Mouse (Mus musculus): ENCODE measurements around the gene AI854703. TPM values are rescaled to one million over a fixed set of nuclear protein-coding genes. Genes with fewer than 3 reads are reported as not detected.
A peak's percentile ranks its signal among the peaks of the same experiment; 100 is the strongest.
"Not testable (repeated sequence)": the region's sequence is repeated elsewhere in the genome, so short reads cannot be mapped to it uniquely, and the experiment has no call there.

AI854703 gene
- polyA plus RNA-seq, 1 experiment from 2014 or later = 4.6 TPM

DNA sequence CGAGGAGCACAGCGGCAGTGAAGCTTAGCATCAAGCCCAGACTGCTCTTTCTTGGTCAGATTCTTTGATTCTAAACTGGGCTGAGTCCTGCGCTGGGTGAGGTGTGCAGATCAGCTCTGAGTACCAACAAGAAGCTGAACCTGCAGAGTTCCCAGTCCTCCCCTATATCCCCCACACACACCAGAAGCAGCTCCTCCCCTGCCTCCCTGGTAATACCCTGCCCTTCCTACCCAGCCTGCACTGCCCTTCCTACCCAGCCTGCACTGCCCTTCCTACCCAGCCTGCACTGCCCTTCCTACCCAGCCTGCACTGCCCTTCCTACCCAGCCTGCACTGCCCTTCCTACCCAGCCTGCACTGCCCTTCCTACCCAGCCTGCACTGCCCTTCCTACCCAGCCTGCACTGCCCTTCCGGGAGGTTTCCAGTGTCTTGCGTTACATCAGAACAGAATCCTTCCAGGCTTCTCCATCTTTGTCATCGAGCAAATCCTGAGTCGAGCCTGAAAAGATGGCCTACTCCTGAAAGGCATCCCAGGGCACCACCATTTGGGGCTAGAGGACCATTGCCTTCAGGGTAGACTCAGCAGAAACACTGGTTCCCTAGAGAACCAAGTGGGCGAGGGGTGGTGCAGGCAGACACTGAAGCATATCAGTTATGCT lies 4.2 kb upstream of the AI854703 start:
- not testable (repeated sequence) for ATAC-seq (ENCODE audit: low FRiP score, low read depth); H3K9ac ChIP-seq; H3K27ac ChIP-seq; H3K4me3 ChIP-seq; H3K27me3 ChIP-seq (replicated peaks); H3K9me3 ChIP-seq; H3K4me1 ChIP-seq; H3K4me2 ChIP-seq (replicated peaks)
- H3K36me3 ChIP-seq = peaks cover 26% of the 10 kb centered on the region
- 88% methylated on average over 8 of the region's 8 CpGs for WGBS

DNA sequence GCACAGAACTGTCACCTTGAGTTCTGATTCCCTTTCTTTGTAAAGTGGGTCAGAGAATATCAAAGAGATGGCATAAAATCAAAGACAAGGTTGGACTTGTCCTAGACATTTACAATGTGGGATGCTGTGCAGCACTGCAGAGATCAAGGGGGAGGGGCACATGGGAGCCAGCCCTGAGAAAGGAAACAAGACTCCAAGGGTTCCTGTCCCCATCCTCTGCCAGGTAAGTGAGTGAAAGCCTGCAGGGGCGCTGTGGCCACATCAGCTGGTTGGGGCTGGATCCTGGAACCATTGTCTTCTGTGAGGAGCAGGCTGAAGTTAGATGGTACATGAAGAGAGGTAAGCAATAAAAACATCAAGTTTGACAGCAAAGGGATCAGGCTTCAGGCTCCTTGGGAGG lies 3.1 kb upstream of the AI854703 start:
- ATAC-seq (ENCODE audit: low FRiP score, low read depth) = no peak
- no peak overlapping the region for H3K4me3 ChIP-seq
- no peaks in the 10 kb centered on the region for H3K9me3 ChIP-seq
- no peak overlapping the region for H3K9ac ChIP-seq
- peaks cover 21% of the 10 kb centered on the region for H3K27me3 ChIP-seq (replicated peaks)
- peaks cover 26% of the 10 kb centered on the region for H3K36me3 ChIP-seq
- no peak overlapping the region for H3K27ac ChIP-seq
- 35% methylated on average over 1 of the region's 1 CpGs for WGBS
- H3K4me1 ChIP-seq = peaks cover 6% of the 10 kb centered on the region; the same call in 1 of the 2 replicates
- no peak overlapping the region for H3K4me2 ChIP-seq (replicated peaks)

DNA sequence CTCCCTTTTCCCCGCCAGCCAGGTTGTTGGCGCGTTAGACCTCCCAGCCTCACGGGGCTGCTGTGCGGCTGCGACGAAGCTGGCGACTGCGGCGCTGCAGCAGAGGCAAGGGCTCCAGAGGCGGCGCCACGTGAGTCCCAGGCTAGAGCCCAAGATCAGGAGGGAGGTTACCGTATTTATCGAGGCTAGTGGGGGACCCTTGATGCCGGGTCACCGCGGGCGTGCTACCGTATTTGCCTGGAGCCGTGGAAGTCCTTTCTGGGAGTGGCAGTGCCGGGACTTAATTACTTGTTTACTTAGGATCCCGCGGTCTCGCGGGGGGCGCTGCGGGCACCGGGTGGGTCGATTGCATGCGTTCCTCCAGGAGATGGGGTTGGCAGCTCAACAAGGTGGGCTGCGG lies 420 bp downstream of the AI854703 start:
- peak overlapping the region; percentile 35 for H3K4me3 ChIP-seq
- peak overlapping the region; percentile 78 for H3K4me2 ChIP-seq (replicated peaks)
- H3K27ac ChIP-seq = no peak overlapping the region
- H3K36me3 ChIP-seq = no peaks in the 10 kb centered on the region; the same call in 1 of the 2 replicates
- ATAC-seq (ENCODE audit: low FRiP score, low read depth) = no peak
- no peaks in the 10 kb centered on the region for H3K9me3 ChIP-seq
- peaks cover 15% of the 10 kb centered on the region for H3K4me1 ChIP-seq
- WGBS = 1% methylated on average over 32 of the region's 32 CpGs
- H3K9ac ChIP-seq = peak overlapping the region; percentile 52
- H3K27me3 ChIP-seq (replicated peaks) = peaks cover 42% of the 10 kb centered on the region

DNA sequence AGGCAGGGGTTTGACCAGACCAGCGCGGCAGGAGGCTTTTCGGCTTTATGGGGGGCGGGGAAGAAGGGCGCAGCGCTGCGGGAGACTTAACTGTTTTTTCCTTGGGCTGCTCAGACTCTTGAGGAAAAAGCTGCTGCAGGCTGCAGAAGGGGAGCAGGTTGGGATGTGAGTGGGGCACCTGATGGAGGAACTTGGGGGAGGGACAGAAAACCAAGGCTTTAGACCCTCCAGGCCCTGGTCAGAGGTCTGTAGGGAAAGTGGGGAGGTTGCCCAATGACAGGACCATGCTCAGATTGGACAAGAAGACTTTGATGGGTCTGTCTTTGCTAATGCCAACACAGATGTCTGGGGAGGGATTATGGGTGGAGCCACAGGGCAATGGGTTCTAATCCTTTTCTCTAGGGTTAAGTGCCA lies 954 bp downstream of the AI854703 start:
- 3% methylated on average over 7 of the region's 7 CpGs for WGBS
- H3K4me1 ChIP-seq = peaks cover 15% of the 10 kb centered on the region
- H3K27me3 ChIP-seq (replicated peaks) = peaks cover 42% of the 10 kb centered on the region
- H3K9me3 ChIP-seq = no peaks in the 10 kb centered on the region
- H3K36me3 ChIP-seq = no peaks in the 10 kb centered on the region
- no peak overlapping the region for H3K27ac ChIP-seq
- peak overlapping the region; percentile 35 for H3K4me3 ChIP-seq
- ATAC-seq (ENCODE audit: low FRiP score, low read depth) = no peak
- peak overlapping the region; percentile 78 for H3K4me2 ChIP-seq (replicated peaks)
- peak overlapping the region; percentile 52; the same call in 1 of the 2 replicates for H3K9ac ChIP-seq

DNA sequence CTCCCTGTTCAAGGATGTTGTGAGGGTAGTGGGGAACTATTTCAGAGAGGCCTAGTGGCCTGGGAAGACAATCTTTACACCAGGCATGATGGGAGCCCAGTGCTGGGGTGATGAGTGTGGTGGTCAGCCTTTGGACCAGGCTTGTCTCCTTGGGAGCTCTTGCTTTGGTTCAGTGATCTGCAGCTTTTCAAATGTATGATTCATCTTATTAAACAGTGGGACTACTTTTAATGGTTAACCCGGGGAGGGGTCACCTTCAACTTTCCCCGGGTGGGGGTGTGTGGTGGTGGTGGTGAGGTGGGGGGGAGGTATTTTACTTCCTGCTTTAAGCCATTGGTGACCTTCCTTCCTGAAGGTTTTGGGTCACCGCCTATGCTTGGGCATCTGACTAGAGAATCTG lies 1.8 kb downstream of the AI854703 start:
- no peak overlapping the region for H3K4me3 ChIP-seq
- no peak overlapping the region for H3K27ac ChIP-seq
- no peak for ATAC-seq (ENCODE audit: low FRiP score, low read depth)
- 86% methylated on average over 3 of the region's 3 CpGs for WGBS
- H3K4me1 ChIP-seq = peaks cover 15% of the 10 kb centered on the region
- peaks cover 42% of the 10 kb centered on the region for H3K27me3 ChIP-seq (replicated peaks)
- H3K9ac ChIP-seq = no peak overlapping the region
- H3K4me2 ChIP-seq (replicated peaks) = 0 out of 2 replicates have a peak overlapping the region, but pooled peaks have one; percentile 78
- no peaks in the 10 kb centered on the region for H3K36me3 ChIP-seq
- no peaks in the 10 kb centered on the region for H3K9me3 ChIP-seq

DNA sequence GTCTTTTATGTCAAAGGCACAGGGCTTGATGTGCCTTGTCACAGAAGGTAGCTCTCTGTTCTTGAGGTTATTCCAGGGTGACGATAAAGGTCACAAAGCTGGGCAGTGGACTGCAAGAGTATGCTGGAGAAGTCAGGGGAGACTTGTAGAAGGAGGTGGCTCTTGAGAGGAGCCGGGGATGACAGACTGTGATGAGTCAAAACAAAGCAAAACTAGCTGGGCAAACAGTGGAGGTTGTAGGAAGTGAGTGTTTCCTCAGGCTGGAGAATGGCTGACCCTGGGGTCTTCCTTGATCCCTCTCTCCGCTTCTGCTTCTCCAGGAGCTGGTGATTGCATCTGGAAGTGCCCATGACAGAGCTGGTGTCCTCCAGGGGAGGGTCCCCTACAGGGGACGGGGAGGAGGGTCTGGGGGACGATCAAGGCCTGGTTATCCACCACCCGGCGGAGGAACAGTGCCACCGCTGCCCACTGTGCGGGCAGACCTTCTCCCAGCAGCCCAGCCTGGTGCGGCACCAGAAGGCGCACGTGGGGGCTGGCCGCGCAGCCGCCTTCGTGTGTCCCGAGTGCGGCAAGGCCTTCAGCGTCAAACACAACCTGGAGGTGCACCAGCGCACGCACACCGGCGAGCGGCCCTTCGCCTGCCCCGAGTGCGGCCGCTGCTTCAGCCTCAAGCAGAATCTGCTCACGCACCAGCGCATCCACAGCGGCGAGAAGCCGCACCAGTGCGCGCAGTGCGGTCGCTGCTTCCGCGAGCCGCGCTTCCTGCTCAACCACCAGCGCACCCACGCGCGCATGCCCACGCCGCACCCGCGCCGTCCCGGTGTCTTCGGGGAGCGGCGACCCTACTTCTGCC lies 2.5 kb downstream of the AI854703 start:
- 8% methylated on average over 54 of the region's 54 CpGs for WGBS

DNA sequence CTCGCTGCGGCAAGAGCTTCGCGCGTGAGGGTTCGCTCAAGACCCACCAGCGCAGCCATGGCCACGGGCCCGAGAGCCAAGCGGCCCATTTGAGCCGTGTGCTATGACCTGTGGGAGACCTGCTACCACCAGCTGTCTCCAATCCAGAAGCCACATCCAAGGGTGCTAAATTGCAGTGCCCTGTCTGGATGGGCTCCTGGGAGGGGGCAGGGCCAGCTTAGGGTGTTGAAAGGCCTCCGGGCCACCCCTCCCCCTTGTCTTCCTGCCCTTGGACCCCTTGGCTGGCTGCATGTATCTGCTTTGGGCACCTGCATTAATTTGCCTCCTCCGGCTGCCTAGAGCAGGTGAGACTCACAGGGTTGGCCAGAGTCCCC lies 3.1 kb downstream of the AI854703 start:
- no peaks in the 10 kb centered on the region for H3K9me3 ChIP-seq
- no peaks in the 10 kb centered on the region for H3K36me3 ChIP-seq
- peak overlapping the region; percentile 39 for H3K4me3 ChIP-seq
- H3K27ac ChIP-seq = no peak overlapping the region
- H3K27me3 ChIP-seq (replicated peaks) = peaks cover 42% of the 10 kb centered on the region
- H3K9ac ChIP-seq = peak overlapping the region; percentile 46
- 15% methylated on average over 13 of the region's 13 CpGs for WGBS
- H3K4me1 ChIP-seq = peaks cover 15% of the 10 kb centered on the region
- peak; percentile 26 for ATAC-seq (ENCODE audit: low FRiP score, low read depth)
- H3K4me2 ChIP-seq (replicated peaks) = peak overlapping the region; percentile 79

More for the DNA sequence above, 2.5 kb downstream of the AI854703 start:
- no peaks in the 10 kb centered on the region for H3K36me3 ChIP-seq
- no peak overlapping the region for H3K27ac ChIP-seq
- peak; percentile 55 for ATAC-seq (ENCODE audit: low FRiP score, low read depth)
- H3K4me2 ChIP-seq (replicated peaks) = peak overlapping the region; percentile 79
- H3K4me1 ChIP-seq = peaks cover 15% of the 10 kb centered on the region
- peak overlapping the region; percentile 39 for H3K4me3 ChIP-seq
- H3K9me3 ChIP-seq = no peaks in the 10 kb centered on the region
- peak overlapping the region; percentile 46 for H3K9ac ChIP-seq
- H3K27me3 ChIP-seq (replicated peaks) = peaks cover 42% of the 10 kb centered on the region

DNA sequence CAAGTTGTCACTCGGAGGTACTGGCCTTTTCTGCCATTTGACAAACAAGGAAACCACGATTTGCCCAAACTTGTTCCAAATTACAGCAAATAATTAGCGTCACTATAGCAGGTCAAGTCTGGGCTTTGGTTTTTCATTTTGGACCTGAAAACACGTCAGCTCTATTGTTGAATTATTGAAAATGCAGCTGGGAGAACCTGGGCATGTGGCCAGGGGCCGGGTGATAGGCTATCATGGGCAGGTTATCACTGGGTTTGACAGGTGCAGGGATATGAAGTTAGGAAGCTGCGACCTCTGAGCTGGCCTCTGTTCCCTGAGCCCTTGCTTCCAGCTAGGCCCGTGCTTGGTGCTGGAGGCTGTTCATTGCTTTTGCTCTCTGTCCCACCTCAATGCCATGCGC lies 4.3 kb downstream of the AI854703 start:
- no peak overlapping the region for H3K9ac ChIP-seq
- WGBS = 89% methylated on average over 8 of the region's 8 CpGs
- H3K27ac ChIP-seq = no peak overlapping the region
- ATAC-seq (ENCODE audit: low FRiP score, low read depth) = no peak
- H3K4me2 ChIP-seq (replicated peaks) = no peak overlapping the region
- peaks cover 15% of the 10 kb centered on the region for H3K4me1 ChIP-seq
- H3K27me3 ChIP-seq (replicated peaks) = peaks cover 35% of the 10 kb centered on the region
- no peaks in the 10 kb centered on the region for H3K36me3 ChIP-seq
- H3K9me3 ChIP-seq = no peaks in the 10 kb centered on the region
- no peak overlapping the region for H3K4me3 ChIP-seq

DNA sequence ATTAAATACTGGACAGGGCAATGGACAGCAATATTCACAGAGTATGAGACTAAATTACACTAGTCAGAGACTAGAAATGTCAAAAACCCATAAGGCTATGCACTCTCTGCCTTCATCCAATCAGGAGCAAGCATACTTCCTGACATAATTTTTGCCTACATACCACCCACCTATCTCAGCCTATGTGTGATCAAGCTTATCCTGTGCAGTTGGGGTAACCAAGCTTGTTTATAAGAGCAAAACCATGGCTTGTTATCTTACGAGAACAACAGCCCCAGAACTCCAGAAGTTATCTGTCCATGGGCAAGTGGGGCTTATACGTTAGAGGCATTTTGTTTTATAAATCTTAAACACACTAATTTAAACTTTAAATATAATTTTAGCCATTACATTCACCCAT lies 8.5 kb downstream of the AI854703 start:
- no peaks in the 10 kb centered on the region for H3K9me3 ChIP-seq
- peaks cover 4% of the 10 kb centered on the region for H3K27me3 ChIP-seq (replicated peaks)
- no peak overlapping the region for H3K27ac ChIP-seq
- H3K4me3 ChIP-seq = no peak overlapping the region
- H3K9ac ChIP-seq = no peak overlapping the region
- WGBS = 89% methylated on average over 2 of the region's 2 CpGs
- no peaks in the 10 kb centered on the region for H3K36me3 ChIP-seq
- no peaks in the 10 kb centered on the region for H3K4me1 ChIP-seq
- ATAC-seq (ENCODE audit: low FRiP score, low read depth) = no peak
- H3K4me2 ChIP-seq (replicated peaks) = no peak overlapping the region

DNA sequence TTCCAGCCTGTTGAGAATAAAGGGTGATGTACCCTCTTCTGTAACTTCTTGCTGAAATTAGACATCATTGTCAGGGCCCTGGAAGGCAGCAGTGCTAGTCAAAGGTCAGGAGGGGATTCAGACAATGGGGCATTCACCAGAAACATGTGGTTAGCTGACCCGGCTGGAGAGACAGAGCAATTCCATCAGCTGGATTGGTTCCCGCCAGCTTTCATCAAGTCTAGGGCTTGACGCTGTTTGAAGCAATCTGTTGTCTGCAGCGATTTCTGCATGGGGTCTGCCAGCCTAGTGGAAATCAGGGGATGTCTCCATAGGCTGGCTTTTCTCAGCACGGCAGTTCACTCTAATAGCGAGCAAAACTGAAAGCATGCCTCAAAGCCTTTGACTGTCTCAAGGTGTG lies 10.0 kb downstream of the AI854703 start:
- H3K27ac ChIP-seq = no peak overlapping the region
- no peaks in the 10 kb centered on the region for H3K4me1 ChIP-seq
- H3K27me3 ChIP-seq (replicated peaks) = no peaks in the 10 kb centered on the region
- 36% methylated on average over 6 of the region's 6 CpGs for WGBS
- H3K36me3 ChIP-seq = no peaks in the 10 kb centered on the region
- H3K9ac ChIP-seq = no peak overlapping the region
- no peak overlapping the region for H3K4me3 ChIP-seq
- H3K9me3 ChIP-seq = no peaks in the 10 kb centered on the region
- no peak for ATAC-seq (ENCODE audit: low FRiP score, low read depth)
- no peak overlapping the region for H3K4me2 ChIP-seq (replicated peaks)

DNA sequence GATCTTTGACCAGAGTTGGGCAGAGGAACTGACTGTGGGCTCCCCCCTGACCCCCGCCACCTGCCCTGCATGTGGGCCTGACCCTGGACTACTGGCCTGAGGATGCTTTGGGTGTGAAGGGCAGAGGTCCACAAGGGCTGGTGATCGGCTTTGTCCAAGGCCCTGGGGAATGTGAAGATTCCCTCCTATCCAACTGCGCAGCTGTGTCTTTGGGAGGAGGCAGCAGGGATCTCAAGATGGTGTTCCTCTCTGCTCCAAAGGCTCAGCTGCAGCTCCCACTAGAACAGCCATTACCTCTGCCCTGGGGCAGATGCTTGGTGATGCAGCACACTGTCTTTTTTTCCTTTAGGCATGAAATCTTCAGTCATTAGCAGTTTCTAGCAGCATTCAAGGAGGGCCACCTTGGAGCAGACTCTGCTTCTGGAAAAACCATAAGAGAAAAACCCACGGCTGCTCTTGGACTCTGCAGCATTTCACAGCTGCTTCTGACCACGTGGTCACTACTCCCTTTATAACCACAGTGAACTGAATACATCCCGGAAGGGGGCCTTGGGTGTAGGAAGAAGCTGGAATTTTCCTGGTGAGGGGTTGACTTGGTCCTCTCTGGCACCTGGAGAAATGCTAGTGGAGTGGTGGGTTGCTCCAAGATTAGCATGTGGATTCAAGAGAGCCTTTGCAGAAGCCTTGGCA lies 11.4 kb downstream of the AI854703 start:
- no peak for ATAC-seq (ENCODE audit: low FRiP score, low read depth)
- H3K4me3 ChIP-seq = no peak overlapping the region
- WGBS = 69% methylated on average over 6 of the region's 6 CpGs

DNA sequence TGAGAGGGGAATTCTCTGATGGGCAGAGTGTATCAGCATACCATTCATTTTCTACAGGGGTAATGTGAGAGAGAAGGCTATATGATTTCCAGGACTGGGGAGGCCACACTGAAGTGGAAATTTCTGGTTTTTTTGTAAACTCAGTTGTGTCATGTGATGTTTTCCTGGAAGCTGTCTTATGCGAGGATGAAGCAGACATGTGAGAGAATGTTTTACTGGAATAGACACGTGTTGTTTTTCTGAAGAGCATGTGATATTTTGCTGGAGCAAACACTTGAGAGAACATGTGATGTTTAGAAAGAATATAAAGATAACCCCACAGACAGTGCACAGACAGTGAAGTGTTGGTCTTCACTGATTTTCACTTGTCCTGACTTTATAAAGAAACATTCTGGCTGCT lies 12.0 kb downstream of the AI854703 start:
- 83% methylated on average over 2 of the region's 2 CpGs for WGBS

More for the DNA sequence above, 11.4 kb downstream of the AI854703 start:
- no peaks in the 10 kb centered on the region for H3K9me3 ChIP-seq
- no peak overlapping the region for H3K27ac ChIP-seq
- H3K36me3 ChIP-seq = no peaks in the 10 kb centered on the region
- H3K9ac ChIP-seq = no peak overlapping the region
- no peaks in the 10 kb centered on the region for H3K4me1 ChIP-seq
- H3K4me2 ChIP-seq (replicated peaks) = no peak overlapping the region
- H3K27me3 ChIP-seq (replicated peaks) = no peaks in the 10 kb centered on the region

More for the DNA sequence above, 12.0 kb downstream of the AI854703 start:
- ATAC-seq (ENCODE audit: low FRiP score, low read depth) = no peak
- Histone ChIP-seq H3K27me3 (replicated peaks) (no peaks in the 10 kb centered on the region), H3K4me1 (no peaks in the 10 kb centered on the region), H3K27ac (no peak overlapping the region), H3K9ac (no peak overlapping the region), H3K9me3 (no peaks in the 10 kb centered on the region), H3K36me3 (no peaks in the 10 kb centered on the region), H3K4me2 (replicated peaks) (no peak overlapping the region), H3K4me3 (no peak overlapping the region)
